Mouse (Mus musculus) E14TG2a.4 (cell line): ENCODE results near the gene Prom1.

ENCODE experiments used
- H3K27me3 ChIP-seq: 2 replicates; pipeline ENCODE4 v1.6.1; 2014; ENCODE audit warnings: low read length, control low read depth; ENCODE audit not compliant: insufficient read depth
- H3K36me3 ChIP-seq: 2 replicates; pipeline ENCODE4 v1.6.1; 2014; ENCODE audit warnings: low read length, control low read depth; ENCODE audit not compliant: insufficient read depth
- H3K4me1 ChIP-seq: replicated peaks from 2 replicates; pipeline ENCODE4 v1.6.1; 2014; ENCODE audit warnings: low read depth, low read length, control low read depth
- H3K4me3 ChIP-seq: replicated peaks from 2 replicates; pipeline ENCODE4 v1.5.1; 2014; ENCODE audit warnings: mild to moderate bottlenecking, low read length
- H3K9me3 ChIP-seq: 2 replicates; pipeline ENCODE4 v1.6.1; 2014; ENCODE audit warnings: low read length, control low read depth
- CTCF ChIP-seq: conservative IDR thresholded peaks from 2 replicates; pipeline ENCODE4 v1.5.1; 2014; ENCODE audit warnings: low read length
- NANOG ChIP-seq: IDR thresholded peaks from 2 replicates; pipeline ENCODE4 v1.6.1; 2014; ENCODE audit warnings: borderline replicate concordance, low read length, mixed read lengths
- POU5F1 ChIP-seq: IDR thresholded peaks from 2 replicates; pipeline ENCODE4 v1.6.1; 2014; ENCODE audit warnings: low read length, borderline replicate concordance

Gene Prom1

DNA sequence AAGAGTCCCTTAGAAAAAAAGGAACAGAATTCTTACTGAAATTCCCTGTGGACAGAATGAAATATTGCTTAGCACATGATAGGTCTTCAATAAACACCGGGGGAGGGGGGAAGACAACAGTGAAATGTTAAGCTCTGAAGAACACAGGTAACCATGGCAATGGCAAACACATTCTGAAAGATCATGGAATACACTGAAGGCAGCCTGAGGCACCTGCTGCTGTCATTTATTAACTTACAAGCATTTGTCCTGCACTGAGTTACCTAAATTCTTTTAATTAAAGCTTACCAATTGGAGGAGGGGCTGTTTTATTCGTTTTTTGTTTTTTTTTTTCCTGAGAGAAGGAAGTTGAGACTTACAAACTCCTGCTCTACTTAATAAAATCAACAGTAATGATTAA, 7.3 kb upstream of the Prom1 start:
- TF ChIP-seq CTCF (no peak), POU5F1 (no peak), NANOG (no peak)
- H3K9me3 ChIP-seq: peaks cover 6% of the 10 kb centered on the region
- H3K4me3 ChIP-seq: no peak overlapping the region
- no peaks in the 10 kb centered on the region for H3K36me3 ChIP-seq
- H3K27me3 ChIP-seq: 0 out of 2 replicates have a peak, but pooled peaks cover 3% of the 10 kb centered on the region
- no peaks in the 10 kb centered on the region for H3K4me1 ChIP-seq

- no peak overlapping the region for H3K4me3 ChIP-seq
- peaks cover 10% of the 10 kb centered on the region for H3K27me3 ChIP-seq
- no peaks in the 10 kb centered on the region for H3K36me3 ChIP-seq
- TF ChIP-seq CTCF: no peak
- no peak for TF ChIP-seq NANOG
- TF ChIP-seq POU5F1: no peak
- H3K4me1 ChIP-seq: no peaks in the 10 kb centered on the region
- peaks cover 6% of the 10 kb centered on the region for H3K9me3 ChIP-seq
These were observed 6.3 kb upstream of the Prom1 start for GRCm38 (mm10) chr5:44108125-44108524.

DNA sequence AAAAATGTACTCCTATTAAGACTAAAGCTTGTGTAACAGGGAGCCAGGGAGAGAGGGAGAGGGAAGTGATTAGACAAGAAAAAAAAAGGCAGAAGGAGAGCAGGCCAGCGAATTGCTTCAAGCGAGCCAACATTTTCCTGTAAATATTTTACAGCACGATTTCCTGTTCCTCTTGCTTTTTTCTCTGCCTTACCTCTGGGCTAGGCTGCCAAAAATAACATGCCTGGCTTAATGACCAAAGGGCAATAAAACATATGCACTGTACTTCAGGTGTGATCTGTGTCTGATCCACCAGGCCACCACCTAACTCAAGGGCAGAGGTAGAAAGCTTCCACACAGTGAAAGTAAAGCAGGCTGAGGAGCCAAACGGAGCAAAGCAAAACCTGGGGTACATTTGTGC, 3.4 kb upstream of the Prom1 start:
- H3K4me3 ChIP-seq: no peak overlapping the region
- TF ChIP-seq CTCF: no peak
- H3K36me3 ChIP-seq: no peaks in the 10 kb centered on the region
- peaks cover 39% of the 10 kb centered on the region for H3K27me3 ChIP-seq
- H3K4me1 ChIP-seq: peaks cover 12% of the 10 kb centered on the region
- H3K9me3 ChIP-seq: peaks cover 6% of the 10 kb centered on the region

DNA sequence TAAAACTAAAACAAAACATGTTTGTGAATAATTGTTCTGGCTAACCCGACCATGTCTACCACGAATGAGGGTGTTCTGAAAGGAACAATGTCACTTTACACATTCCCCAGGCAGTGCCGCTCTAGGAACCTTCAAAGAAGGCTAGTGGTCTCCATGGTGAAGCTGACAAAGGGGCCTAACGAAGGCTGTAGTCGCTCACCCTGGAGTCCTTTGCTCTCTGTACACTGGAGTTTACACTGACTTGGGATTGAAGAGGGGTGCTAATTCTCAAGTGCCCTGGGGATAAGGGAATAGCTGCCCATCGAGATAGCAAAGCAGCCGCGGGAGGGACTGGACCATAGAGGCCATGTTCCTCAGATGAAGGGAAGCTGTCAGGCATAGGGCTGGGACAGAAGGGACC, 2.9 kb upstream of the Prom1 start:
- TF ChIP-seq CTCF (no peak), NANOG (no peak), POU5F1 (no peak)

DNA sequence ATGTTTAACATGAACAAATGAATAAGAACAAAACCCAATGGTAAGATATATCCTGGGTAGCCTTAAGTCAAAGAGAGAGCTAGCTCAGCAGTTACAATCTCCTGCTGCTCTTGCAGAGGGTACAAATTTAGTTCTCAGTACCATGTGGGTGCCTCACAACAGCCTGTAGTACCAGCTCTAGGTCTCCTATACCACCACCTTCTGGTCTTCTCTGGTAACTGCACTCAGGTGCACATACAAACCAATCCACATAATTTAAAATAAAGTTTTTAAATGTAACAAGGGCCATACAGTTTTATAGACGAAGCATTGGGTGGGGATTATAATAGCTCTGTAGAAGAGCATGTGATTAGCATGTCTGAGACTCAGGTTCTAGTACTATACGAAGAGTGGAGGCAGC, 2.3 kb upstream of the Prom1 start:
- Histone ChIP-seq H3K4me3 (no peak overlapping the region), H3K36me3 (no peaks in the 10 kb centered on the region), H3K4me1 (peaks cover 17% of the 10 kb centered on the region), H3K27me3 (peaks cover 49% of the 10 kb centered on the region), H3K9me3 (peaks cover 6% of the 10 kb centered on the region)
- peak; percentile 91 for TF ChIP-seq CTCF
- no peak for TF ChIP-seq POU5F1

More for the DNA sequence above, 2.9 kb upstream of the Prom1 start:
- Histone ChIP-seq H3K4me3 (no peak overlapping the region), H3K4me1 (peaks cover 17% of the 10 kb centered on the region), H3K9me3 (peaks cover 6% of the 10 kb centered on the region), H3K27me3 (peaks cover 44% of the 10 kb centered on the region), H3K36me3 (no peaks in the 10 kb centered on the region)

DNA sequence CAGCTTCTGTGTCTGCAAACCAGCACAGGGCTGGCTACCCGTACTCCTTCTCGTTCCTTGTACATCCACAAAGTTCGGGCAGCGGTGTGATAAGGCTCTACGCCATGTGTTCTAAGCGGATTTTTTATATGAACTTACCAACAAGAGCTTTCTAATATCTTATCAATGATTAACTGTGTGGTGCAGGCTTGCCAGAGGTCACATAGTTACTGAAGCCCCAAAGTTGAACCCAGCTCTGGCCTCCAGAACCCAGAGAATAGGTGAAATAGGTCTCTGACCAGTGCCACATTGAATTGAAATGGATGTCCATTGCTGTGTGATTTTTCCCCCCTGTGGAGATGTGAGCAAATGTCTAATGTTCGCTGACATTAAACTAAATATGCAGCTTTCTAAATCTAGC, 1.3 kb upstream of the Prom1 start:
- TF ChIP-seq CTCF (no peak), NANOG (no peak), POU5F1 (no peak)
- Histone ChIP-seq H3K36me3 (no peaks in the 10 kb centered on the region), H3K4me3 (no peak overlapping the region), H3K27me3 (peaks cover 59% of the 10 kb centered on the region), H3K9me3 (peaks cover 6% of the 10 kb centered on the region), H3K4me1 (peaks cover 17% of the 10 kb centered on the region)

- TF ChIP-seq CTCF: no peak
- no peaks in the 10 kb centered on the region for H3K9me3 ChIP-seq
- peak overlapping the region; percentile 80 for H3K4me3 ChIP-seq
- H3K4me1 ChIP-seq: peaks cover 17% of the 10 kb centered on the region
- no peaks in the 10 kb centered on the region for H3K36me3 ChIP-seq
- H3K27me3 ChIP-seq: peaks cover 72% of the 10 kb centered on the region
These were observed 1.1 kb downstream of the Prom1 start for GRCm38 (mm10) chr5:44100544-44101230.

DNA sequence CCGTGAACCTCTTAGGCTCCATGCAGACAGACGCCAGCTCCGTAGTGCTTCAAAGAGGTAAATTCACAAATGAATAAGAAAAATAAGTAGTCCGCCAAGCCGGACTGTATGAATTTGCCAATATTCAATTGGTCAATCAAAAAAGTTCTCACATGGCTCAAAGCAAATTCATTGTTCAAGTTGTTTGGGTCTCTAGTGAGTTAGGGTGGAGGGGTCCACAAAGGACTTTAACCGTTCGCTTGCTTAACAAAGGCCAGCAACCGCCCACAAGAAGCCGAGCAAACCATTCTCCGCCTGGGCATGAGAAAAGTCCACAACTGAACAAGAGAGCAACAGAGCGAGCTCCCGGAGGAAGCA, 1.7 kb downstream of the Prom1 start:
- no peak for TF ChIP-seq NANOG
- TF ChIP-seq CTCF: no peak
- no peak for TF ChIP-seq POU5F1
- peaks cover 75% of the 10 kb centered on the region for H3K27me3 ChIP-seq
- peak overlapping the region; percentile 80 for H3K4me3 ChIP-seq
- no peaks in the 10 kb centered on the region for H3K36me3 ChIP-seq
- peaks cover 17% of the 10 kb centered on the region for H3K4me1 ChIP-seq
- no peaks in the 10 kb centered on the region for H3K9me3 ChIP-seq

DNA sequence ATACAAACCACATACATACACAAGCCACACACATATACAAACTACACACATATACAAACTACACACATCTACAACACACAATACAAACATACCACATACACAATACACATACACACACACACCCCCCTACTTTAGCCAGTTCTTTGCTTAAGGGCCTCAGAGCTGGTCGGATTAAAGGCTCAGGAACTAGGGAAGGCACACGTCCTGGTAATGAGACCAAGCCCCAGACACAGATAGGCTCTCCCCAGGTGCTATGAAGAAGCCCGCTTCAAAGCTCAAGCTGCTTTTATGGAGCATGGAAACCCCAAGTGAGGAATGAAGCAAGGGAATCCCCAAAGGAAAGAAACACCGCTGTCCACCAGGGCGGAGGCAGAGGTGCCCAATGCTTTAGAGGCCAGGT, 4.8 kb downstream of the Prom1 start:
- Histone ChIP-seq H3K4me1 (peaks cover 15% of the 10 kb centered on the region), H3K27me3 (peaks cover 60% of the 10 kb centered on the region), H3K9me3 (no peaks in the 10 kb centered on the region), H3K36me3 (peaks cover 4% of the 10 kb centered on the region; the same call in 1 of the 2 replicates), H3K4me3 (no peak overlapping the region)
- TF ChIP-seq CTCF: no peak
- no peak for TF ChIP-seq NANOG
- TF ChIP-seq POU5F1: no peak
